Mouse (Mus musculus) spleen, adult 2 months (tissue): Measurements from ENCODE around the gene Tspyl4. TPM values are rescaled to one million over a fixed set of nuclear protein-coding genes. Genes with fewer than 3 reads are reported as not detected.
A peak's percentile ranks its signal among the peaks of the same experiment; 100 is the strongest.

Experiments
- DNase-seq, 2 experiments: peaks; one replicate each; pipeline versions ENCODE4 v3.0.0 to v3.0.0-alpha.2; 2012 to 2021; ENCODE audit warnings: low spot score in 2 of 2, low read depth in 1 of 2
- H3K27ac ChIP-seq: fragments of 200-500 bp; 2 replicates; pipeline ENCODE4 v1.5.1; 2012; ENCODE audit warnings: low read length, inconsistent platforms; ENCODE audit not compliant: insufficient read depth
- H3K27me3 ChIP-seq: fragments of 200-500 bp; 2 replicates; pipeline ENCODE4 v1.6.1; 2012; ENCODE audit warnings: mild to moderate bottlenecking, moderate library complexity, low read length, inconsistent platforms; ENCODE audit not compliant: control insufficient read depth, insufficient read depth
- H3K36me3 ChIP-seq: fragments of 200-500 bp; 2 replicates; pipeline ENCODE4 v1.6.1; 2012; ENCODE audit warnings: mild to moderate bottlenecking, low read length, inconsistent platforms; ENCODE audit not compliant: control insufficient read depth, insufficient read depth
- H3K4me1 ChIP-seq: fragments of 200-500 bp; 2 replicates; pipeline ENCODE4 v1.6.1; 2011; ENCODE audit warnings: inconsistent platforms; ENCODE audit not compliant: control insufficient read depth, insufficient read depth, insufficient read length
- H3K4me3 ChIP-seq: fragments of 200-500 bp; 2 replicates; pipeline ENCODE4 v1.5.1; 2011; ENCODE audit warnings: mild to moderate bottlenecking, inconsistent platforms; ENCODE audit not compliant: insufficient read depth, insufficient read length; ENCODE audit errors: extremely low read depth
- CTCF ChIP-seq: fragments of 200-500 bp; IDR thresholded peaks from 2 replicates; pipeline ENCODE4 v1.5.1; 2011; ENCODE audit warnings: mild to moderate bottlenecking, inconsistent platforms; ENCODE audit not compliant: insufficient read depth, insufficient read length, insufficient replicate concordance; ENCODE audit errors: extremely low read depth
- POLR2A ChIP-seq: fragments of 200-500 bp; IDR thresholded peaks from 2 replicates; pipeline ENCODE4 v1.6.1; 2011; ENCODE audit warnings: low read depth, low read length, inconsistent platforms
- WGBS: fragments of 180-500 bp; shearing (Covaris S2); methylation state at CpG from one replicate; pipeline ENCODE4 v1.1.7; 2018; 5-methylcytosine and 5-hydroxymethylcytosine counted together
- polyA plus RNA-seq: library from polyadenylated mRNA; depleted of rRNA; stranded (reverse); fragments of >200 nt; gene quantifications from 2 replicates; pipeline ENCODE4 v1.2.3, GENCODE M21; 2012

The Tspyl4 gene
- polyA plus RNA-seq, 1 experiment: 4.0 TPM

GRCm38 (mm10) chr10:34280591-34281175, 16.6 kb upstream of the Tspyl4 start:
- Histone ChIP-seq H3K4me1 (peaks cover 6% of the 10 kb centered on the region), H3K4me3 (peak overlapping the region; percentile 42), H3K36me3 (no peaks in the 10 kb centered on the region), H3K27me3 (no peaks in the 10 kb centered on the region), H3K27ac (no peak overlapping the region)
- 12% methylated on average over 13 of the region's 13 CpGs for WGBS
- TF ChIP-seq CTCF (no peak), POLR2A (no peak)
- DNase-seq: peak in 1 of 2 experiments; percentile 49

GRCm38 (mm10) chr10:34281211-34281961, 15.9 kb upstream of the Tspyl4 start:
- H3K4me3 ChIP-seq: peak overlapping the region; percentile 74
- no peaks in the 10 kb centered on the region for H3K36me3 ChIP-seq
- H3K27ac ChIP-seq: peak overlapping the region; percentile 94
- TF ChIP-seq CTCF (no peak), POLR2A (no peak)
- DNase-seq: no peak
- 12% methylated on average over 14 of the region's 14 CpGs for WGBS
- H3K27me3 ChIP-seq: no peaks in the 10 kb centered on the region
- H3K4me1 ChIP-seq: peaks cover 6% of the 10 kb centered on the region

- peak; percentile 98 to 99 for DNase-seq
- Histone ChIP-seq H3K27me3 (no peaks in the 10 kb centered on the region), H3K4me3 (peak within 1 kb of the TSS; percentile 93), H3K27ac (peak within 1 kb of the TSS; percentile 94), H3K4me1 (peaks cover 6% of the 10 kb centered on the region), H3K36me3 (no peaks in the 10 kb centered on the region)
- under 1% methylated on average over 38 of the region's 38 CpGs for WGBS
- no peak; the same call in none of the 2 replicates for TF ChIP-seq POLR2A
- no peak for TF ChIP-seq CTCF
Measured at GRCm38 (mm10) chr10:34281962-34282388, 15.3 kb upstream of the Tspyl4 start, which contains the start of gene Tspyl1. Tspyl1 (plus strand) TSS chr10:34282190.

- peak in 1 of 2 experiments; percentile 49 for DNase-seq
- Histone ChIP-seq H3K4me1 (peaks cover 6% of the 10 kb centered on the region), H3K4me3 (peak overlapping the region; percentile 93), H3K36me3 (no peaks in the 10 kb centered on the region), H3K27ac (peak overlapping the region; percentile 92), H3K27me3 (no peaks in the 10 kb centered on the region)
- no peak for TF ChIP-seq CTCF
- TF ChIP-seq POLR2A: no peak
- 3% methylated on average over 47 of the region's 47 CpGs for WGBS
Measured at GRCm38 (mm10) chr10:34282420-34283238, 14.6 kb upstream of the Tspyl4 start.

GRCm38 (mm10) chr10:34296911-34297298, 337 bp upstream of the Tspyl4 start:
- Histone ChIP-seq H3K27ac (no peak overlapping the region), H3K4me3 (no peak overlapping the region; the same call in 1 of the 2 replicates), H3K27me3 (no peaks in the 10 kb centered on the region), H3K4me1 (peaks cover 12% of the 10 kb centered on the region; the same call in 1 of the 2 replicates), H3K36me3 (no peaks in the 10 kb centered on the region)
- no peak for DNase-seq
- TF ChIP-seq CTCF: no peak
- TF ChIP-seq POLR2A: no peak
- WGBS: 8% methylated on average over 13 of the region's 13 CpGs

- peak overlapping the region; percentile 59 for H3K27ac ChIP-seq
- DNase-seq: no peak
- WGBS: 54% methylated on average over 25 of the region's 25 CpGs
Measured at GRCm38 (mm10) chr10:34297980-34298753, 925 bp downstream of the Tspyl4 start.

More at GRCm38 (mm10) chr10:34297980-34298753, 925 bp downstream of the Tspyl4 start:
- peak overlapping the region; percentile 74 for H3K4me3 ChIP-seq
- H3K36me3 ChIP-seq: peaks cover 2% of the 10 kb centered on the region; the same call in 1 of the 2 replicates
- H3K4me1 ChIP-seq: peaks cover 12% of the 10 kb centered on the region; the same call in 1 of the 2 replicates
- H3K27me3 ChIP-seq: no peaks in the 10 kb centered on the region
- TF ChIP-seq CTCF (no peak), POLR2A (no peak)
